Mouse (Mus musculus) kidney, adult 9 months (tissue): ENCODE data around the gene Pcyt2.
"Not testable (repeated sequence)": the region's sequence is repeated elsewhere in the genome, so short reads cannot be mapped to it uniquely, and the experiment has no call there.

Experiments used
- DNase-seq: peaks from one replicate; pipeline ENCODE4 v3.0.0; 2022

The Pcyt2 gene

DNA sequence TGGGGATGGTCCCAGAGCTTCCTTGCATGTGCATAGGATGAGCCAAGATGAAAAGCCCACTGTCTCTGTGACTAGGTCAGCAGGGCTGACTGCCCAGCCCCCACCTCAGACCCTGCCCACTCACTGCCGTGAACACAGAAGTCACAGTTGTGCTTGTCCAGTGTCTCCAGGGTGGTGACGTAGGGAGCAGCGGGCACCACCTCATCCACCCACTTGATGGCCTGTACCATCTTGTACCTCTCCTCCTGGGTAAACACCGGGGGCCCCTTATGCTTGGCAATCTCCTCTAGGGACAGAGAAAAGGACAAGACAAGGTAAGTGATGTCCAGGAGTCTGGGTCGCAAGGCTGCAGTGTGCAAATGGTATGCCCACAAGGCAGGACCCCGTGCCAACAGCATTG is 2.6 kb downstream of the Pcyt2 start:
- no peak for DNase-seq

DNA sequence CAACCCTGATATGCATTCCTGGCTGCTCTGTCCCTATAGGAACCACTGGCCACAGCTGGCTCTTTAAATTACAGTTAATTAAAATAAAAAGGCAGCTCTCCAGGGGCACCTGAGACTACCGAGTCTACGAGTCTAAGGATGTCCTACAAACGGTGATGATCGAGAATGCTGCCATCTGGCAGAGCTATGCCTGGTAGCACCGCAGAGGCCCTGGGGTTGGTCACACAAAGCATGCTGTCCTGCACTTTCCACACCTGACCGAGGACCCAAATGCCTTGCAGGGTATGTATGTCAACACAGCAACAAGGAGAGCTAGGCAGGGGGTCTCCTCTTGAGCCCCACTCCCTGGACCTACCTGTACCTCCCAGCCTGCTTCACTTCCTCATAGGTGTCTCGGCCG is 3.8 kb downstream of the Pcyt2 start:
- no peak for DNase-seq

DNA sequence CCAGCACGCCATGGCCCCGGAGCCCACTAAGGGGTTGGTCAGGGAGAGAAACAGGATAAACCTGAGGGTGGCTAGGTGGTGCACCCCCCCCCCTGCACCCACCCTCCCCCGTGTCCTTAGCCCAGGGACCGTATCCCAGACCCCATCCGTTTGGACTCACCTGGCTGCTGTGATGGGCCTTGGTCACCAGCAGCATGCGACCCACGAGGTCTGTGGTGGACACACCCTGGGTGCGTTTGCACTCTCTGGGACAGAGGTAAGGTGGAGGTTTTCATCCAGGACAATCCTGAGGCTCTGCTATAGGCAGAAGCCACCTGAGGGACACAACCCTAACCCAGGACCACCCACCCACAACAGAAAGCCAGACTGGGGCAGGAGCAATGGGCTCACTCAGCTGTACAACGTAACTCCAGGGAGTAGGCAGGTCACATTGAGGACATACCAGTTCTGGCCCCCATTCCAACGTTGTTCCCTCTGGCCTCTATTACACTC is 4.2 kb downstream of the Pcyt2 start:
- no peak for DNase-seq

DNA sequence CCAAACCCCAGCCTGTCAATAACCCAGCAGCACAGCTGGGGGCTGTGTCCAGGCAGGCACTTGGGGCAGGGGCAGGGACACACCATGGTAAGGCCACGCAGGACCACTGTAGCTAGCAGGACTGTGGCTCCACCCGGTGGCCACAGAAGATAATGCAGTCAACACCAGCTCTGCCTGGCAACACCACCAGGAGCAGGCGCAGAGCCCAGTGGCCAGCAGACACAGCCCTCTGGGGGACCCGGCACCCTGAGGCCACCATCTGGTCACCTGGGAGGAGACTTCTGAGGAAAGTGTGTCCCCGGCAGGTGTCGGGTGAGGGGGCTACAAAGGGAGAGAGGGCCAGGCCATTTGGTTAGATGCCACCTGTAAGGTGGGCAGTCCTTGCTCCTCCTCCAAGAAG is 5.0 kb downstream of the Pcyt2 start:
- peak; percentile 82 for DNase-seq

DNA sequence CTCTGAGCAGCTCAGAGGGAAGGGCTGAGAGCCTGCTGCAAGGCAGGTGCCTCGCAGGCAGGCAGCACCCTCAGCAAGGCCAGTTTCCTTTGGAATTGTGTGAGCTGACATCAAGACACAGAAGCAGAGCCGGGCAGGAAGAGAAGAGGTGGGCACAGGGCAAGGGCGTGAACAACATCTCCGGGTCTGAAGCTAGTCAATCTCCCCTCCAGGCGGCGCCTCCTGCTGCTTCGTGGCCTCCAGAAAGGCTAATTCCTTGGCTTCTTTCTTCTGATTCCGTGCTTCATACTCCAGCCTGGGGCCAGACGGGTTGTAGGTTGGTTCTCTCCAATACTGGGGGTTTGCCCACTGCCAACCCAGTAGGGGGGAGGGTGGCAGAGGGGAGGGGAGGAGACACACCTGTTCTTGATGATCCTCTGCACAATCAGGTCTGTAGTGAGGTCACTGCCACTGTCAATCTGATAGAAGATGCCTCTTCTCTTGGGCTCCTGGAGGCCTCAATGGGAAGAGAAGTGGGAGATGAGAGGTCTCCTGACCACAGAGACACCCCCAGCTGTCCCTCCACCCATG is 7.2 kb downstream of the Pcyt2 start:
- no peak for DNase-seq

DNA sequence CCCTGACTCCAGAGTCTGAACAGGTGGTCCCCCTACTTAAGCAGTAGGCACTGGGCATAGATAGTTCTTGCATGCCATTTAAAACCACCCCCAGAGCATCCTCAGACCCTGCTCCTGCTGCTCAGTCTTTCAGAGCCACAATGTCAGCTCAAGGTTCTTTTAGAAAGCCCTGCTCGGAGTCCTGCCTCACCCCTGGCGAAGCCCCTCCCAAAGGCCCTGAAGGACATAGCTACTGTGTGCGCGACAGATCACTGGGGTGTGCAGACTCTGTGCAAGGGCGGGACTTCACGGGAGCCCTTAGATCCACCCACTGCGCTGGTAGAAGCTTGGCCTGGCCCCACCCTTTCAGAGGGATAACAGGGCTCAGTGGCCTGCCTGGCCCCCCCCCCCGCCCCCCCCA is 8.5 kb downstream of the Pcyt2 start:
- peak; percentile 63 for DNase-seq

DNA sequence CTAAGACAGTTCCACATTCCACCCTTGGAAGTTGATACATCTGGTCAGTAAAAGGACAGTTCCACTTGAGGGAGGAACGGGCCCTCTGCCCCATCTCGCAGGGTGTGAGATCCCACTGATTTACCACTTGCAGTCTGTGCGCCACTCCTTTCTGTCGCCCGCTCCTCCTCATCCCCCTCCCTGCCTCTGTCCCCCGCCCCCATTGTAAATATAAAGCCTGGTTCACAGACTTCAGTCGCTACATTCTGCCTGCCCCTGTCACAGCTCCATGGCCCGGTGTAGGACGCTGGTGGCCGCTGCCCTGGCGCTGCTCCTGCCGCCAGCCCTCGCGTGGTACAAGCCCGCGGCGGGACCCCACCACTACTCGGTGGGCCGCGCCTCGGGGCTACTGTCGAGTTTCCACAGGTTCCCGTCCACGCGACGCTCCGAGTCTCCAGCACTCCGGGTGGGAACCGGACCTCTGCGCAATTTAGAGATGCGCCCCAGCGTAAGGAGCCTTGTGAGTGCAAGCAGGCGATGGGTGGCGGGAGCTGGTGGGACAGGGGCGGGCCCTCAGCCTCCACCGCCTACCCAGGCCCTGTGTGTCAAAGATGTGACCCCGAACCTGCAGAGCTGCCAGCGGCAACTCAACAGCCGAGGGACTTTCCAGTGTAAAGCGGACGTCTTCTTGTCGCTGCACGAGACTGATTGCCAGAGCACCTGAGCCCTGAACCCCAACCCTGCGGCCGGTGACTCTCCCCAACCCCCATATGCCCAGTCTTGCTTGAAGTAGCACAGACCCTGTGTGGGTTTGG is 9.3 kb downstream of the Pcyt2 start, which contains the start of gene Npb:
Npb (plus strand) TSS at position 237 of the 794 bp plus-strand sequence.
- DNase-seq = peak; percentile 22

DNA sequence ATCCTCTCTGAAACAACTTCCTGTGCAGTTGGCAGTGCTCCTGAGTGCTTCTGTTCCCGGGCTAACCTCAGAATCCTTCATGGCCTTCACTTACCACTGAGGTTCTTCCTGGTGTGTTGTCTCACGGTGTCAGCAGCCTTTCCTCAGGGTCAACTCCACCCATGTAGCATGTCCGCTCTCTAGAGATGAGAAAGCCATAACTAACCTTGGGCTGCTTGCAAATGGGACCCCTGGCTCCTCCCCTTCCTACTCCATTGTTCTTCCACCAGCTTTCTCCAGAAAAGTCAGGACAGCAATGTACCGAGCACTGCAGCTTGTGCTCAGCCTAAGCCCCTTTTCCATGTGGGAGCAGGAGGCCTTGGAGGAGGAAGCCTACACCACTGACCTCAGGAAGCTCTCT is 11.0 kb downstream of the Pcyt2 start:
- no peak for DNase-seq

DNA sequence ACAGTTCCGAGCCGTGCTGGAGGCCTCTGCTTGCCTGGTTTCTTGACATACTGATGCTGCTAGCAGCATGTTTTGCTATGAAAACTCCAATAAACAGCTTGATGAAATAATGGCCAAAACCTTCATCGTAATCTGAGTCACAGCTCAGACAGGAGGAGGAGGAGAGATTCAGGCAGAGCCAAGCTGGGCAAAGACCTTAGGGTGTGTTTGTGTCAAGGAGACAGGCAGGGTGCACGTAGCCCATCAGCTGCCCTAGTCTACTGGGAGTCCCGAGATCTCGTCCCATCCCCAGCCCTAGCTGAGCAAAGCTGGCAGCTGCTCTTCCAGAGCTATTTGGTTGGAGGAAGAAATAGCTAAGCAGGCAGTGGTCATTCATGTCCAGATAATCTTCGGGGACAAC is 12.1 kb downstream of the Pcyt2 start:
- DNase-seq = no peak

DNA sequence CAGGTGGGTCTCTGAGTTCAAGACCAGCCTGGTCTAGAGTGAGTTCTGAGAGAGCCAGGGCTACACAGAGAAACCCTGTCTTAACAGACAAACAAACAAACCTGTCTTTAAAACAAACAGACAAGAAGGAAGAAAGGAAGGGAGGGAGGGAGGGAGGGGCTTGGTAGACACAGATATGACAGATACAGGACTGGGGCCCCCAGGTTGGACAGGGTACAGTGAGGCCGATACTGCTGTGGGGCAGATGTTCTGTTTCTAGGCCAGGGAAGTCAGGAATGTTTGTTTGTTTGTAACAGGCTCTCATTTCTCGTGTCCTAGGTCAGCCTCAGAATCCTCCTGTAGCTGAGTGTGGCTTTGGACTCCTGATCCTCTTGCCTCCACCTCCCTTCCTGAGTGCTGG is 14.2 kb downstream of the Pcyt2 start:
- no peak for DNase-seq

DNA sequence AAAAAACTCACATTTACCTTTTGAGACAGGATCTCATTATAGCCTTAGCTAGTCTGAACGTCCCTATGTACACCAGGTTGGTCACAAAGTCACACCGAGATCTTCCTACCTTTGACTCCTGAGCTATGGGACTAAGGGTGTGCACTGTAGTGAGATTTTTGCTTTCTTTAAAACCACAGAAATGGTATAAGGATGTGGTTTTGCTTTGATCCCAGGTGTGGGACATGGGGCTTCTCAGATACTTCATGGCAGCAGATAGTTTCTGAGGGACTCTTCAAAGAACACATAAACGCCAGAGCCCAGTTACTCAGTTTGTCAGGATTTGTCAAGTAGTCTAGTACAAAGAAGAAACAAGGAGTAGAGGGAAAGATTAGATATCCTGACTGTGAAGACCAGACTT is 17.0 kb downstream of the Pcyt2 start:
- DNase-seq = no peak

DNA sequence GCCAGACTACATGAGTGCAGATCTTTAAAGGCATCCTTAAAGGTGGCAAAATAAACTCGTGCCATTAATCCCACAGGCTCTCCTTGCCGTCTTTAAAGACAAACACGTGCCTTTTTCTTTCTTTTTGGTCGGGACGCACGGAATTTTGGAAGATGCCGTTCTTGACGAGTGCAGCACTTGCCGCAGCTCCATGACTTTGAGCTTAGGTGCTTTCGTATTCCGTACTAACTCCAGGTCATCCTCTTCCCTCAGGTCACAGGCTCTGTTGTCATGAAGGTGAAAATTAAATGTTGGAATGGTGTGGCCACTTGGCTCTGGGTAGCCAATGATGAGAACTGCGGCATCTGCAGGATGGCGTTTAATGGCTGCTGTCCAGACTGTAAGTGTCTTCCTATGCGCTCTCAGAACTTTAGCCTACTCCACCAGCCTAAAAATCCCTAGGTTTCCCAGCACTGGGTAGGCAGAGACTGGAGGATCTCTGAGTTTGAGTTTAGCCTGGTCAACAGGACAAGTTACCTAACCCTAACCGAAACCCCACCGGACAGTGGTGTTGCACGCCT is 18.7 kb downstream of the Pcyt2 start:
- no peak for DNase-seq

DNA sequence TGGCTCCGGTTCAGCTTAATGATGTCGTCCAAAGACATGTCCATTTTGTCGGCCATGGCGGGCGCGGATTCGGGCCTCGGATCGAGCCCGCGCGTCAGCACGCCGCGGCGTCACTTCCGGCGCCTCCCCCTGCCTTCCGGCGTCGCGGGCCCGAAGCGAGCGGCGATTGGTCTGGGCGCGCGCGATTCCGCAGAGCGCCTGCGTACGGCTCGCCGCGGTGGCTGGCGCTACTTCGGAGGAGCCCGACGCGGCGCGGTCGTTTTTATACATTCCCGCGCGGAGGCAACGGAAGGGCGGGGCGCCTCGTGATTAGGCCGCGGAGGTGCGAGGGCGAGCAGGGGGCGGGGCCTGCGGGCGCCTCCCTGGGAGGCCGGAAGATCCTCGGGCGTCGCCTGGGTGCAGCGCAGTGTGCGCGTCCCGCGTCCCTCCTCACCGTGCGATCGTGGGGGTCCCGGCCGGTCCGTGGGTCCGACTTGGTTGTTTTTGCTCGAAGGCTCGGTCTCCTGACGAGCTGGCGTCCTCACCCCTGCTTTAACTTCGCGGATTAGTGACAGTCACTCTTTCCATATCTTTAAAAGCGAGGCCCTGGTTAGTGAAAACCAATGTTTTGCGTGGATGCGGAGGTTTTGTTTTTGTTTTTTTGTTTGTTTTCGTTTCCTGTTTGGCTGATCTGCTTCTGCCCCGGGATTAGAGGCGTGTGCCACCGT is 19.3 kb downstream of the Pcyt2 start, which contains the start of the genes Alyref and Anapc11:
Alyref (minus strand) TSS at position 83 of the 707 bp plus-strand sequence.
Anapc11 (plus strand) TSS at position 139 of the 707 bp plus-strand sequence.
- peak; percentile 94 for DNase-seq

DNA sequence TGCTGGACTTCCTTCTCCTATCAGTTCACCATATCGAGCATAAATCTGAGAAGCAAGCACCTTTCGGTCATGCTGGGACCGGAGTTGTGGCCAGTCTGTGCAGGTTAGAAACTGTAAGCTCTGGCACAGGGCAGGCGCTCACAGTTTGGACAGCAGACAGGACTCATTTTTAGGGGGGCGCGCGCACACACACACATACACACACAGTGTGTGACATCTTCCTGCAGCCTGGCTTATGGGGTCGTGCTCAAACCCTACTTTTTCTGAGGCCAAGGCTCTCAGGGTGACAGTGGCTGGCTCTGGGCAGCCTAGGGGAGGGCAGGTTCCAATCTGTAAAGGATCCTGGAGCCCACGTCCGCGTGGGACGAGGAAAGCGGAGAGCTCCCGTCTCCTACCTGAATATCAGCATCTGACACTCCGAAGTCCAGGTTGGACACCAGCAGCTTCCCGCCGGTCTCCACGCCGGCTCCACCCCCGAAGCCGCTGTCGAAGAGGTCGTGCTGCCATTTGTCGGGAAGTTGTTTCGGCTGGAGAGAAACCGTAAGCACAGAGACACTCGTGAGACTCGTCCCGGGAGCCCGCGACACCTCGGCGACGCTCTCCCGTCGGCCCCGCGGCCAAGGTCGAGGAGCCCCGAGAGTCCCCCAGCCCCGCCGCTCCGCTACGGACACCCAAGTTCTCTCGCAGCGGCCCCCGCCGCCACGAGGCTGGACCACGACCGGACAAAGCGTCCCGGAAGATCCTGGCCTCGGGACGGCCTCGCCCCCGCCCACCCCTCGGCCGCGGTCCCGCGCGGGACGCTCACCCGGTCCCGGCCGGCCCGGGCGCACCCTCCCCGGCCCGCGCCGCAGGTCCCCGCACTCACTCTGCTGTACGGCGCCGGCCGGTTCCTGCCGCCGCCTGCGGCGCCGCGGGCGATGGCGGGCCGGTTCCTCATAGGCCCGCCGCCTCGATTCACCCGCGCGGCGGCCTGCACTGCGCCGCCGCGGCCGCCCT is 20.2 kb downstream of the Pcyt2 start:
- DNase-seq = no peak

DNA sequence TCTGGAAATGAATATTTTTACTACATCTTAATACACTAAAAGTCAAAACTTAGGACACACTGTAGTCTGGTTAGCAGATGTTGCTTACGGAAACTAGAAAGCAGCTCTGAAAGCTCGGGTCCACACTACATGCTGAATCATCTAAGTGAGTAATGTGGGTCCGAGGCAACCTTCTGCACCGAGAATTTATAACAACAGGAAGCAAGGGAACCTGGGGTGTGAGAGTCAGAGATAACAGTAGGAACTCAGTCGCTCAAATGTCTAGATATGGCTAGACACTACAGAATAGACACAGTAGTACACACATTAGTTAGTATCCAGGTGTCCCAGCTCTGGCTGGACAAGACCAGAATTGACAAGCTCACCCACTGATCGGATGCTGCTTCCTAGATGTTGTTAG is 29.2 kb downstream of the Pcyt2 start:
- DNase-seq = no peak

DNA sequence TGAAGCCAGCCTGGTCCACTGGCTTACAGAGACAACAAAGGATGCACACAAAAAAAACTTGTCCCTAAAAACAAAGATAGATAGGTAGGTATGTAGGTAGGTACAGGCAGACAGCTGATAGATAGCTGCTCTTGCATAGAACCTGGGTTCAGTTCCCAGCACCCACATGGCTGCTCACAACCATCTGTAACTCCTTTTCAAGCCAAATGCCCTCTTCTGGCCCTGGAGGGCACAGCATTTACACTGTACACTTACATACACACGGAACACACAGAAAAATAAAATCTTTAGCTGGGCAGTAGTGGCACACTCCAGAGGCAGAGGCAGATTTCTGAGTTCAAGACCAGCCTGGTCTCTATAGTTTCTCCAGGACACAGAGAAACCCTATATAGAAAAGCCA is 33.8 kb downstream of the Pcyt2 start:
- no peak for DNase-seq

DNA sequence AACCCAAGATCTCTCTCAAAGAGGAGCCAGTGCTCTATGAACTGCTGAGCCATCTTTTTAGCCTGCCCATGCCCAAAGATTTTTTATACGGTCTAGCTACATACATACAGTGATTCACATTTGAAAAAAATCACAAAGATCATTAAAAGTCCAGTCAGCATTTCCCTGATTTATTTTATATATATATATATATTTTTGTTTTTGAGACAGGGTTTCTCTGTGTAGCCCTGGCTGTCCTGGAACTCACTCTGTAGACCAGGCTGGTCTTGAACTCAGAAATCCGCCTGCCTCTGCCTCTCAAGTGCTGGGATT is 34.8 kb downstream of the Pcyt2 start:
- not testable (repeated sequence) for DNase-seq

DNA sequence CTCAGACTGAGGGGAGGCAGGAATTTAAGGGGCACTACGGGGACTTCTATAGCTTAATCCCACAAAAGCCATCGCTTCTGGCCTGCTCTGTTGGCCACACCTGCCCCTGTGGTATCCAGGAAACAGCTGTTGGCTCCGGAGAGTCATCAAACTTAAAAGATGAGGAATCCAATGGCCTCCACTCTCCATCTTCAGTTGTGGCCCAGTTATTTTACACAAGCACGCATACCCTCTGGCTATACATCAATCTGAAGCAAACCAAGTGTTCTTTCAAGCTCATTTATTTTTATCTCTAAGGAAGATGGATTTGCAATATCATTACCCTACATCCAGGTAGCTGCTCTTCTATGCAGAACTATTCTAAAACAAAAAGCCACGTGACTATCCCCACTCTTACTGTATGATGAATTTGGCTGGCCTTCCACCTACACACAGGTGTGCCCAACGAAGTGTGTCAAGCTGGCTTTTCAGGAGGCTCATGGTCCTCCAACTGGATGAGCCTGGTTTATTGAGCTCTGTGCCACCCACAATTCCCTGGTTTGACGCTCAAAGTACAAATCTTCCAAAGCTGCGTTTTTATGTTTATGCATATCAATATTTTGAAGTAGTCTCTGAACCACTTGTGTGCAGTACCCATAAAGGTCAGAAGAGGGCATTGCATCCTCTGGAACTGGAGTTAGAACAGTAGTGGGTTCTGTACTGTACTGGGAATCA is 35.3 kb downstream of the Pcyt2 start:
- peak; percentile 71 for DNase-seq

DNA sequence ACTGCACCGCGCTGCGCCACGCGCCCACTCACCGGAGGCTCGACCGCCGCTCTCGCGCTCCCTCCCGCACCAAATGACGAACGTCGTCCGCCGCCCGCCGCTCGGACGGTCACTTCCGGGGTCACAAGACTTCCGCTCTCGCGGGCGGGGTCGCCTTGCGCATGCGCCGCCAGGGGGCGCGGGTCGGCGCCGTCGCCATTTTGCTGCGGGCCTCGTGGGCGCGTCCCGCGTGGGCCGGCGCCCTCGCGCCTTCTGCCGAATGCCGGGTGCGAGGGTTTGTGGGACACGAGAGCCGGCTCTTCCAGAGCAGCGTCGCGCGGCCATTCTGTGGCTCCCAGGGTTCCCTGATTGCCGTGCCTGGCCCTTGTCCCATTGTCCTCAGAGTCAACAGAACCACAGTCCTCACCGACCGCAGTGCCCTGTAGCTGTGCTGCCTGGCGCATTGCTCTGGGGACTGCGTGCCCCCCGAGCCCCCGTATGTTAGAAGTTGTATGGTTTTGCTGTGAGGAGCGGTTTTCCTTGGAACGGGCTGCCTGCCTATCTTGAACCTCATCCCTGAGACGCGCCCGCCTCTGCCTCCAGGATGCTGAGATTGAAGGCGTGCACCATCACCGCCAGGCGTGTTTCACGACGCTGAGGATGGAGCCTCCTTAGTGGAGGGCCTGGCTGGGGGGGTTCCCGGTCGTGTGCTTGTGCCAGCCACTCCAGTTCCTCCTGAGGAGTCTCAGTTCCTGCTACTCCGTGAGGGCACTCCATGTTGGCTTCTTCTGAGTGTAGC is 36.1 kb downstream of the Pcyt2 start, which contains the start of gene Arhgdia:
Arhgdia (minus strand) TSS at position 135 of the 778 bp plus-strand sequence.
- peak; percentile 86 for DNase-seq

DNA sequence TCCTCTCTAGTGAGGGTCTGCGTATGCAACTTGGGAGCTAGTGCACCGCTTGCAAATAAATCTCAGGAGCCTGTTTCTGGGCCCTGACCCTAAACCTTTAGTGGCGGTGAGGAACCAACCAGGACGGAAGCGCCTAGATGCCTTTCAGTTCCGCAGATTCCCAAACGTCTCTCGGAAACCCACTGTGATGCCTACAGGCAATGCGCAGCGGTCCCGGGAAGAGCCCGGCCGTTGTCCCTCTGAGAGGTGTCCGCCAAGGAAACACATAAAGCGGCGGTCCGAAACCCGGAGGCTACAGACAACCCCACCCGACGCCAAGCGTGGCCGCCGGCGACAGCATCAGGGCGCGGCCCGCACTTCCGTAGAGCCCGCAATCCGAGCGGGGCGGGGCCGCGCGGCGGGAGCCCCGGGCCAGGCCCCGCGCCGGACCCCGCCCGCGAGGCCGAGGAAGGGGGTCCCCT is 36.8 kb downstream of the Pcyt2 start:
- DNase-seq = peak; percentile 46

DNA sequence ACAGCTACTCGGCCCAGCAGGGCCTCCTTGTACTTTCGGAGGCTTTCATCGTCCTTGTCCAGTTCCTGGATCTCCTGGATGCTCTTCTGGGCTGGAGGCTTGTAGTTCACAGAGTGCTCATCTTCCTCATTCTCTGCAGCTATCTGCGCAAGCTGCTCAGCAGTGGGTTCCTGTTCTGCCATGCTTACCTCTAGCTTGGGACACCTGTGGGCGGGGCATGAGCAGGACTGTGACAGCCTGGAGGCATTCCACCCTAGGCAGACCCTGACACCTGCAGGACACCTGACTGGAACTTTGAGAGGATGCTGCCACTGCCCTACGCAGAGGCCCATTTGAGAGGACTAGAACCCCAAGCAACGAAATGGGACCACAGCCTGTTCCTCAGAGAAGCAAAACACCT is 37.5 kb downstream of the Pcyt2 start:
- DNase-seq = peak; percentile 53
